Mouse (Mus musculus): Measurements from ENCODE around the gene Smarcad1. TPM values are rescaled to one million over a fixed set of nuclear protein-coding genes. Genes with fewer than 3 reads are reported as not detected.
"Not testable (repeated sequence)": the region's sequence is repeated elsewhere in the genome, so short reads cannot be mapped to it uniquely, and the experiment has no call there.

The Smarcad1 gene
- 10 to 100 TPM; 32.1 to 39.5 TPM for total RNA-seq (2021)
- long read RNA-seq, experiment 1, full-length matches to known transcripts: 8 of 14 reads
- long read RNA-seq, experiment 1, partial matches to known transcripts: 1 of 14 reads
- long read RNA-seq, experiment 1, other reads (novel, unspliced or antisense): 5 of 14 reads
- long read RNA-seq, experiment 2, full-length matches to known transcripts: 4 of 10 reads
- long read RNA-seq, experiment 2, partial matches to known transcripts: 1 of 10 reads
- long read RNA-seq, experiment 2, other reads (novel, unspliced or antisense): 5 of 10 reads

DNA sequence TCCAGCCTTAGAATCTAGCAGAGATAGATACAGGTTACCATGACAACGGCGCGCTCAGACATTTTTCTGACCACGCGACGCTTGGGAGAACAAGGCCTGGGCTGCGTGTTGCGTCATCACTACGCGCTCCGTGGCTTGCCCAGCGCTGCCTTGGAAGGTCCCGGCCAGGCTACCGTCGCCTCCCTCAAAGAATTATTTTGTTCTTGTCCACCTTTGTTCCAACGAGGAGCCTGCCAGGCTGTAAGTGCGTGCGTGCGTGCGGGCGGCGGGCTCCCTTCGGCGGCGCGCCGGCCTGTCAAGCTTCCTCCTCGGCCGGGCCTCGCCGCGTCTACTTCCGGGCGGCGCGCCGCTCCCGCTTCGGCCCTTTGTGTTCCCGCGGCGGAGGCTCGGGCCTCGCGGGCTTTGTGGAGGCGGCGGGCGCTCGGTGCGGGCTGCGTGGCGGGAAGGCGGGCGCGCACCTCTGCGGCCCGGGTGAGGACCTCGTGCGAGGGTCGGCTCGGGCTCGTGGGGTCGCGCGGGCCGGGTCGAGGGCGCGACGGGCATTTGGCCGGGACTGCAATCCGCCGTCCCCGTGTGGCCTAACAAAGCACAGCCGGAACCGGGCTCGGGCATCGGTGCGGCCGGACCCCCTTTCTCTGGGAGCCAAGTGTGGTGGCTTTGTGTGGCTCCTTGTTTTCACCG lies at the start of gene Smarcad1:
Gene Smarcad1 (plus strand): TSS at position 93 of the 681 bp plus-strand sequence.
- peak; percentile 94 to 95 for DNase-seq (ENCODE audit: low spot score in 2 of 2)

DNA sequence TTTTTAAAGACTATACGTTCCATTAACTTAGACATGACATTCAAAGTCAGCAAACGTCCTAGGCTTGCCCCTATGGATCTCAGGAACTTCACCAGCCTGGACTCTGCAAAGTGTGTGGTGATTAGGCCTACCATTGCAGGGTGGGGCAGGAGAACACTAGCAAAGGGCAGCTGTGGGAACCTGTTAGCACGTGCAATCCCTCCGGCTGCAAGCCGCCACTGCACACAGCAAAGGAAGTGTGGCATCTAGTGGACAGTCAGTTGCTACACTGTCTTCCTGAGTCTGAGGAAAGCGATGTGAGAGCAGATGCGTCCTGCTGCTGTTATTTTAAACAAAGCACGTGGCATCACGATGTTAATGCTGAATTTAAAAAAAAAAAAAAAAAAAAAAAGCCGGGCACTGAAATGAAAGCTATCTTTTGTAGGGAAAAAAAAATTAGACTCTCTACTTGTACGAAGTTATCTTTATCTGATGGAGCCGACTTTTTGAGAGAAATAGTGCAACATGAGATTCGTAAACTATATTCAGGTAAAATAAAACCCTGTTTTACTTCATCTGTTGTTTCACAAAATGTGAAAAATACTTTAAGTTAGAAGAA lies 45.5 kb upstream of the Smarcad1 start:
- peak; percentile 2 to 3 for DNase-seq (ENCODE audit: low spot score in 2 of 2)

DNA sequence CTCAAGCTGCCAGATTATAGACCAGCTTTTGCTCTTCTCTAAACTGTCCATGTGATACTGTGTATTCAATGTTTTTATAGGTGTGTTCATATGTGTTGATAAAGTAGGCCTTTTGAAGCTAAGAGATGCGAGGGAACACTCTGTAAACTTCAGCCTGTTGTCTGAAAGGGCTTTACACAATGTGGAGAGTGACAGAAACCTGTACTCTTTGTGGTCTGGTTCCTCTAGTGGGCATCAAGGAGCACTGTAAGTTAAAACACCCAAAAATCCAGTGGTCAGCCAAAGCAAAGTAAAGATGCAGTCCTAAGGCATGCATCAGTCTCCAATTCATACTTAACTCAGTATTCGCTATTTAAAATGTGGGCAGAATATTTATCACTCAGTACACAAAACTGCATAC lies 44.6 kb upstream of the Smarcad1 start:
- DNase-seq (ENCODE audit: low spot score in 2 of 2): no peak

DNA sequence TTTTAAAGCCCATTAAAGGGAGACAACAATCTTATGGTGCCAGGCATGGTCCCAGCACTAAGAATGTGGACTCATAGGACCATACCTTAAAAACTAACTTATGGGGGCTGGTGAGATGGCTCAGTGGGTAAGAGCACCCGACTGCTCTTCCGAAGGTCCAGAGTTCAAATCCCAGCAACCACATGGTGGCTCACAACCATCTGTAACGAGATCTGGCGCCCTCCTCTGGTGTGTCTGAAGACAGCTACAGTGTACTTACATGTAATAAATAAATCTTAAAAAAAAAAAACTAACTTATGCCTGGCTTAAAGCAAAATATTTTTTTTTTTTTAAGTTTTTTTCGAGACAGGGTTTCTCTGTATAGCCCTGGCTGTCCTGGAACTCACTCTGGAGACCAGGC lies 41.6 kb upstream of the Smarcad1 start:
- DNase-seq (ENCODE audit: low spot score in 2 of 2): not testable (repeated sequence)

DNA sequence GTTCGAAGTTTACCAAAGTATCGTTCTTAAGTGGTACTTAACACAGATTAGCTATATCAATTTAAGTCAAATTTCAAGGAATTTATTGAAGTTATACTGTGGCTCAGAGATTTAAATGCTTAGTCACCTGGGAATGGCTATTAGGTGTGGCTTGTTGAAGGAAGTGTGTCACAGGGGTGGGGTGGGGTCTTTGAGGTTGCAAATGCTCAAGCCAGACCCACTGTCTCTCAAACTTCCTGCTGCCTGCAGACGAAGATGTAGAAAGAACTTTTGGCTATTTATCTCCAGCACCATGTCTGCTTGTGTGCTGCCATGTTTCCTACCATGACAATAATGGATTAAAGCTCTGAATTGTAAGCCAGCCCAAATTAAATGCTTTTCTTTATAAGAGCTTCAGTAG lies 40.2 kb upstream of the Smarcad1 start:
- DNase-seq (ENCODE audit: low spot score in 2 of 2): no peak

DNA sequence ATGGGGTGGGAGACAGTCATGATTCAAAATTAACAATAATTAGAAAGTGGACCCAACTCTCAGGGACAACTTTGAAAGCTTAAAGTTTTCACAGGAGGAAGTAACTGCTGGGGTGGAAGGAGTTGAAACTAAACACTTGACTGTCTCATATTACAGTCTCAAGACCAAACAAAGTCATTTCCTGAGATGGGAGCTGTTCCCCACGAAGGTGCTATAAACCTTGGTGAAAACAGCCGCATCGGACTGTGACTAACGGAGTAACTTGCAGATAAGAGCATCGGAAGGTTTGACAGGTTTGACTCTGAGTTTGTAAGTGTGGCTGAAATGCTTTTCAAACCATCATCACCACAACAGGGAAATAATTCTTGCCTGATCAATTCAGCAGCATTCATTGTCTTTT lies 33.5 kb upstream of the Smarcad1 start:
- DNase-seq (ENCODE audit: low spot score in 2 of 2): no peak

DNA sequence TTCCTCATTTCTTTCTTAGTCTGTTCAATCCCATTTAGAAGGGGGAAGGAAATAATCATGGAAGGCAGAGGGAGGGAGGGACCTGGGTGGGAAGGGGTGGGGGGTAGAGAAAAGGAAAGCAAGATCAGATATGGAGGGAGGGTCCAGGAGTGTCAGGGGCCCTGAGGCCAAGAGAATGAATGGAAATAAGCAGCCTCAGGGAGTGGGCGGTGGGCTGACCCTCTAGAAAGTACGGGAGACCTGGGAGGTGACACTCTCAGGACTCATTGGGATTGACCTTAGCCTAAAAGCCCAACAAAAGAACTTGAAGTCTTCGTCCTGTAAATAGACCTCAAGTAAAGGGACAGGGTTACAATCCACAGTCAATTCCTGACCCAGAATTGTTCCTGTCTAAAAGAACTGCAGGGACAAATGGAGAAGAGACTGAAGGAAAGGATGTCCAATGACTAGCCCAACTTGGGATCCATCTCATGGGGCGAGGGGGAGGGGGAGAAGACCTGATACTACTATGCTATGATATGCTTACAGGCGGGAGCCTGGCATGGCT lies 30.9 kb upstream of the Smarcad1 start:
- DNase-seq (ENCODE audit: low spot score in 2 of 2): no peak

DNA sequence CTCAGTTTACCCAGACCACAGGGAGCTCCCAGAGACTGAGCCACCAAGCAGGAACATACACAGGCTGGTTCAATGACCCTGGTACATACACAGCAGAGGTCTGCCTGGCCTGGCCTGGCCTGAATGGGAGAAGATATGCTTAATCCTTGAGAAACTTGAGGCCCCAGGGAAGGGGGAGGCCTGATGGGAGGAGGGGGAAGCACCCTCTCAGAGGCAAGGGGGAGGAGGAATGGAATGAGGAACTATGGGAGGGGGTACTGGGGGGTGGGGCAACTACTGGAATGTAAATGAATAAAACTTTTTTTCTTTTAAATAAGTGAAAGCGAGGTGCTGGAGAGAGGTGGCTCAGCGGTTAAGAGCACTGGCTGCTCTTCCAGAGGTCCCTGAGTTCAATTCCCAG lies 30.2 kb upstream of the Smarcad1 start:
- no peak for DNase-seq (ENCODE audit: low spot score in 2 of 2)

DNA sequence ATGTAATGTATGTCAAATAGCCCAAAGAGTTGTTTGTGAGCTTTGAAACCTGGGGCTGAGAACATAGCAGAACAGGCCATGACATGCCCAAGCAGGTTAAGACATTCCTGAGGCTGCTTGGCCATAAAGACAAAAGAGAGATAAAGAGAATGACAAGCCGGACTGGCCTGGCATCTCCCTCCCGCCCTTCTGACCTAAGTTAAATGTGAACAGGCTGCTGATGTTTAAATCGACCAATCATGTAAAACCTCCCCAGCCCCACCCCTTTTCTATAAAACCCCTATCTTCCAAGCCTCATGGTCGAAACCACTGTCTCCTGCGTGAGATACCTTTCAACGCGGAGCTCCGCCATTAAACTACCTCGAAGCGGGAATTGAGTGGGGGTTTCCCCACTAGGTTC lies 24.8 kb upstream of the Smarcad1 start:
- DNase-seq (ENCODE audit: low spot score in 2 of 2): no peak

DNA sequence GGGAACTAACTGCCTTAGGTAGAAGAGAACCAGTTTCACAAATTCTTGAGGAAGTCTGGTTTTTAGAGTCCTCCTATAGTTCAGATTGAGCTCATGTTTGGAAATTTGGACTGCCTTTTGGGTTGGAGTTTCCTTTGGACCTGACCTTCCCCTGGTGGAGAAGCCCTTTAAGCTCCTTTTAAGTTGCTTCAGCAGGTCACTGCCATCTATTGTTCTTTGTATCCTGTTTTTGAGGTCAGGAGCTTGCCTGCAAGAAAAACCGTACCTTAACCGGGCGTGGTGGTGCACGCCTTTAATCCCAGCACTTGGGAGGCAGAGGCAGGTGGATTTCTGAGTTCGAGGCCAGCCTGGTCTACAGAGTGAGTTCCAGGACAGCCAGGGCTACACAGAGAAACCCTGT lies 23.4 kb upstream of the Smarcad1 start:
- DNase-seq (ENCODE audit: low spot score in 2 of 2): not testable (repeated sequence)

DNA sequence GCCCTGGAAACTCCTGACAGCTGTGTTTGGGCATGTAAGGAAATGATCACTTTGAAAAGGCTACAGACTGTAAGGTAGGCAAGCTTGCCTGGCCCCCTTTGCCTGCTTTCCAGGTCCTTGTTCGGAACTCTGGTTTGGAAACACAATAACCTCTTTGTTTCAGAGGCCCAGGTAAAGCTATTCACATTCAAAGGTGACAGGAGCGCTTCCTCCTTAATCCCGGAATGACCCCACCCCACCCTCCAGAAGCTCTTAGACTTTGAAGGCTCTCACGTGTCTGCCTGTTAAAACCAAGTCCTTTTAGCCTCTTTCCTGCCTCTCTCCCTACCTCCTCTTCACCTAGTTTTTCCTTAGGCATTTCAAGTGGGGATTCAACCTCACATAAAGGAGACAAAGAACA lies 20.5 kb upstream of the Smarcad1 start:
- DNase-seq (ENCODE audit: low spot score in 2 of 2): no peak

DNA sequence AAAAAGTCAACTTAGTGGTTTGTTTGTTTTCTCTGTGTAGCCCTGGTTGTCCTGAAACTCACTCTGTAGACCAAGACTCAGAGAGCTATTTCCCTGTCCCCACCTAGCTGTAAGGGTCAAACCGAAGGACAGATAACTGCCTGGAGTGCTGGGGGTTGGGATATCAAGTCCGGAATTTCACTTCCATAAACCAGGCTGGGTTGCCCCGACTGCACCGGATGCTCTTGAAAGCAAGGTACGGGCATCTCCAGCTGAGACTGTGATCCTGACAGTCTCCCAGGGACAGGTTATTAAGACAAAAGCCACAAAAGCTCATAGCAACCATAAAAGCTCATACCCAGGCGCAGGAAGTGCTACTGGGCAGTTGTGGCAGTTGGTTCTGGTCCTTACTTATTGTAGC lies 19.3 kb upstream of the Smarcad1 start:
- DNase-seq (ENCODE audit: low spot score in 2 of 2): no peak

DNA sequence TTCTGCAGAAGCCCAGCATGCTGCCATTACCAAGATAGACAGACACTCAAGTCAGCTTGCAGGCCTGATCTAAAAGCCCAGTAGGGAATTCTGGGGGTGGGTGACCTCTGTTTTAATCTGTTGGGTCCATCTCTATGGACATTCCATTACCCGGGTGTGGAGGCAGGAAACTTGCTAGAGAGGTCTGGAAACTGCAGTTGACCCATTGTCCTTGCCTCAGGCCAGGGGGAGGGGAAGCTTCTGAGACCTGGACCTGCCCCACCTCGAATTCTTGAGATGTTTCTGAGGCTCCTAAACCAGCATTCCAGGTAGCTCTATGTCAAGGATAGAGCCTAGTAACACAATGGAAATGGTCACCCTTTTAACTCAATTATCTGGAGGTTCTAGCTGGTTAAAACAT lies 17.7 kb upstream of the Smarcad1 start:
- no peak for DNase-seq (ENCODE audit: low spot score in 2 of 2)

DNA sequence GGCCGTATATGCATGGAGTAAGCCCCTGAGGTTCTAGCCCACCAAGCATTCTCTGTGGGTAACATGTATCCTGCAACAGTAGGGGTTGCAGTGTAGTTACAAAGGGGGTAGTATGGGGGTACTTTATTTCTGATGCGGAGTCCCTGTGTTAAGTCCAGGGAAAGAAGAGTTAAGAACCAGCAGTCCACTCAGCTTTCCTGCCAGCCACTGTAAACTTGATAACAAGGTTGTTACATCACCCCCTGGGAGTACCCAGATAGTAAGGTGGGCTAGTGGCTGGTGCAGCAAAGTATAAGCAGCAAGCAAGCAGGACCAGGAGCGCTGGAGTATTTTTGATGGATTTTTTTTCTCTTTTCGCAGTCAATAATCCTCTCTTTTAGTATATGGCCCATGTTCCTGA lies 17.3 kb upstream of the Smarcad1 start:
- no peak for DNase-seq (ENCODE audit: low spot score in 2 of 2)

DNA sequence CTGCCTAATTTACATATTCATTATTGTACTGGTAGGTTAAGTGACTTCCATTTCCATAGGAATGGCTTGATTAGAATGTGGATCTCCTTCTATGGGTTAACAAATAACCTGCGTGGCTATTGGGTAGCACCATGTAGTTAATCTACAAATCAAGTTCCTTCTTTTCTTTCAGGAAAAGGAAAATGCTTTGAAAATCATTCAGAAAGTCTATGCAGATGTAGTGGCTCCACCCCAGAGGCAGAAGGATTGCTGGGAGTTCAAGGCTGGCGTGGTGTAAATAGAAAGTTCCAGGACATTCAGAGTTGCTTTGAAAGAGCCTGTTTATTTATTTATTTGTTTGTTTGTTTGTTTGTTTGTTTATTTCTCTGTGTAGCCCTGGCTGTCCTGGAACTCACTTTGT lies 7.7 kb upstream of the Smarcad1 start:
- DNase-seq (ENCODE audit: low spot score in 2 of 2): no peak

DNA sequence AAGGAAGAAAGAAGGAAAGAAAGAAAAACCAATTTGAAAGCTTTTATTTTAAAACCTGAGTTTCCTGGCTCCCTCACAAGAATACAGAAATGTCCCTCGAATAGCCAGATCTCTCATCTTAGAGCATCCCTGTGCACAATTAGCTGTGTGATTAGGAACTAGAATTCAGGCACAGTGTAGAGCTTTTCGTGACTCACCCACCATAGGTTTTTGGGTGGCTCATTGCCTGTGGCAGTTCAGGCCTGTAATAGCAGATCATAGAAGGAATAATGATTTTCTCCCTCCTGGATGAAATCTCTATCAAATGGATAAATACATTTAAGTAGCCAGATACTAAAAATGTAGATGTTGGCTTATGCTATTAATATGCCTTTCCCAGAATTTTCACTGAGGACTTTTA lies 6.9 kb upstream of the Smarcad1 start:
- DNase-seq (ENCODE audit: low spot score in 2 of 2): no peak

DNA sequence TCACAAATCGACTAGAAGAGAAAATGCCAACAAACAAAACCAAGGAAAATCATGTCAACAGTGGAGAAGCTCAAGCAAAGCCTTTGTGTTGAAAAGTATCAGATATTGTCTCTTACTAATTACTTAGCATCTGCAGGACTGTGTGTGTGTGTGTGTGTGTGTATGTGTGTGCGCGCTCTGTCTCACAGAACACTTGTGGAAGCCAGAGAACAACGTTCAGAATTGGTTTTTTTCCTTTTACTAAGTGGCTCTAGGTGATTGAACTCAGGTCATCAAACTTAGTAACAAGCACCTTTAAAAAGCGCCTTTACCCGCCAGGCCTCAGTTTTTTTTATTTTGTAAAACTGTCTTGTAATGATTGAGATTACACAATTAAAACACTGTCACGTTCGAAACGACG lies 451 bp upstream of the Smarcad1 start:
- DNase-seq (ENCODE audit: low spot score in 2 of 2): peak in 1 of 2 experiments; percentile 4

DNA sequence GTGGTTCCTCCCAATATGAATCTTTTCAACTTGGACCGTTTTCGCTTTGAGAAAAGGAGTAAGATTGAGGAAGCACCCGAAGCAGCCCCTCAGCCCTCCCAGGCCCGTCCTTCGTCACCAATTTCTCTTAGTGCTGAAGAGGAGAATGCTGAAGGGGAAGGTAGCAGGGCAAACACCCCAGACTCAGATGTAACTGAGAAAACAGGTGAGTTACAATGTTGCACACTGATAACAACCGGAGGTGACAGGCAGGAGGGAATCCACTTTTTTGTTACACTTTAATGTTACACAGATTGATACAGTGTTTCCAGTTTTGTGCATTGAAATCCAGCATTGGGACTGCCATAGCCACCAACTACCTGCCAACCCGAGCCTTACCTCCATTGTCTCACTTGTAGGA lies 858 bp downstream of the Smarcad1 start:
- DNase-seq (ENCODE audit: low spot score in 2 of 2): no peak

DNA sequence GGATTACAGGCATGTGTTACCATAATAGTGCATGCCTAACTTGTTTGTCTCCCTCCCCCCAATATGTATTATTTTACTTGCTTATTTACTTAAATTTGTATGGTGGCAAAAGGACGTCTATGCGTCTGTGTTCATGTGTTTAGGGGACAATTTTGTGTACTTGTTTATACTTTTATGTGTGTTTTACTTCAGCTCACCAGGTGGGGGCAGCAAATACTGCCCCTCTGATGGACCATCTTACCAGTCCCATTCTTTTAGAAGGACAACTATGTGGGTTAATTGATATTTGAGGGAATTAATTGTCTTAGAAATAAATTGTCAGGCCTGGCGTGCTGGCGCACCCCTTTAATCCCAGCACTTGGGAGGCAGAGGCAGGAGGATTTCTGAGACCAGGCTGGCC lies 6.7 kb downstream of the Smarcad1 start:
- DNase-seq (ENCODE audit: low spot score in 2 of 2): no peak

DNA sequence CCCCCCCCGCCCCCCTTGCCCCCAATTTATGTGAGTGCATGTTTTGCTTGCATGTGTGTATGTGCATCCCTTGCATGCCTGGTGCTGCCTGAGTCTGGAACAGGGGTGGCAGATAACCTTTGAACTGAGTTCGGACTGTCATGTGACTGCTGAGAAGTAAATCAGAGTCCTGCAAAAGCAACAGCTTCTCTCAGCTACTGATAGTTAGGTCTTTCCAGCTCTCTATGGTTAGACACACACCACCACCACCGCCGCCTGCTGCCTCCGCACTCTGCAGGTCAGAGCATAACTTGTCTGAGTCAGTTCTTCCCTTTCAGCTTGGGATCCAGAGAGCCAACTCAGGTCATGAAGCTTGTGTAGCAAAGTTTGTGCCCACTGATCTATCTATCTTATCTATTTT lies 14.2 kb downstream of the Smarcad1 start:
- no peak for DNase-seq (ENCODE audit: low spot score in 2 of 2)

DNA sequence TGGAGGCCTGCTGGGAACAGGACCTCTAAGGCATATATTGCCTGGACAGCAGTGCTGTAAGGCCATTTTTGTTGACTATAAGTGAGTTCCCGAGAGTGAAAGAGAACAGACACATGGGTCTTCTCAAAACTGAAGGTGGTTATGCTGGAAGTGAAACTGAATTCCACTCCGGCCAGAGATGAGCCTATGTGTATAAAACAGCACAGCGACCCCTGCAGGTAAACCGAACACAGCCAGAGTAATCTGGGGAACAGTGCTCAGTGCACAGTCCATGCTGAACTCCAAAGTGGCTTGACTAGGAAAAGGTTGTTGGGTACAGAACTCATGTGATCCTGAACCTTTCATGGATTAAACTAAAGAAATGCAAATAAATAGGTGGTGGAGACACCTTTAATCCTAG lies 14.8 kb downstream of the Smarcad1 start:
- not testable (repeated sequence) for DNase-seq (ENCODE audit: low spot score in 2 of 2)

DNA sequence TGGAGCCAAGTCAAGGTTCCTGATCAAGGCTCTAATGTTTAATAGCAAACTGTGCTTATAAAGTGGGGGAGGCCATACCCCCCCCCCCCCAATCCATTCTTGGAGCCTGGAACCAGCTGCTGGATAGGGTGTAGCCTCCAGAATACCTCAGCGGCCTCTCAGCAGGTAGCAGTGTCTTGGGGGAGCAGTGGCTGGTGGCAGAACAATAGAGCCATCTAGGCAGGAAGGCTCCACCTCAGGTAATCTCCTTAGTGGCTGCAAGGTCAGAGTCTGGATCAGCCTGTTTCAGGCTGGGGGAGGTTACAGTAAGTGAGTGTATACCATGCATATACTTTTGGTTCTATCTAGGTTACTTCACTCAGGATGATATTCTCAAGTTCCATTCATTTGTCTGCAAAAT lies 18.7 kb downstream of the Smarcad1 start:
- no peak for DNase-seq (ENCODE audit: low spot score in 2 of 2)

Data from left cerebral cortex, adult 18-20 months (tissue).